Mouse (Mus musculus) thymus, postnatal 10 days (tissue): Measurements from ENCODE around the gene Ubox5.
"Not testable (repeated sequence)": the region's sequence is repeated elsewhere in the genome, so short reads cannot be mapped to it uniquely, and the experiment has no call there.

Source experiments
- DNase-seq, 2 experiments: peaks; one replicate each; pipeline ENCODE4 v3.0.0; 2021; ENCODE audit warnings: low spot score in 2 of 2

The Ubox5 gene

GRCm38 (mm10) chr2:130577021-130577420 is 52.8 kb downstream of the Ubox5 start:
- DNase-seq: no peak

GRCm38 (mm10) chr2:130576564-130576963 is 53.3 kb downstream of the Ubox5 start:
- DNase-seq: not testable (repeated sequence)

- DNase-seq: no peak
These were observed 54.0 kb downstream of the Ubox5 start, which contains the start of gene Oxt for GRCm38 (mm10) chr2:130575873-130576272. Gene Oxt, plus strand, starts transcription at chr2:130576173.

- DNase-seq: no peak
These were observed 54.9 kb downstream of the Ubox5 start for GRCm38 (mm10) chr2:130574960-130575359.

- DNase-seq: no peak
These were observed 59.9 kb downstream of the Ubox5 start for GRCm38 (mm10) chr2:130569926-130570325.

- DNase-seq: no peak
These were observed 60.9 kb downstream of the Ubox5 start for GRCm38 (mm10) chr2:130568921-130569320.

- no peak for DNase-seq
These were observed 64.9 kb downstream of the Ubox5 start for GRCm38 (mm10) chr2:130564983-130565382.

GRCm38 (mm10) chr2:130564063-130564462 is 65.8 kb downstream of the Ubox5 start:
- peak in 1 of 2 experiments; percentile 30 for DNase-seq

GRCm38 (mm10) chr2:130563212-130564055 is 66.4 kb downstream of the Ubox5 start, which contains the start of gene Mrps26:
Gene Mrps26, plus strand, starts transcription at chr2:130563742.
- peak; percentile 87 to 90 for DNase-seq

GRCm38 (mm10) chr2:130558015-130558414 is 71.8 kb downstream of the Ubox5 start:
- no peak for DNase-seq

GRCm38 (mm10) chr2:130557462-130557861 is 72.4 kb downstream of the Ubox5 start:
- no peak for DNase-seq

- DNase-seq: no peak
These were observed 73.5 kb downstream of the Ubox5 start for GRCm38 (mm10) chr2:130556292-130556691.

- DNase-seq: no peak
These were observed 75.0 kb downstream of the Ubox5 start for GRCm38 (mm10) chr2:130554841-130555240.

GRCm38 (mm10) chr2:130546957-130547356 is 82.9 kb downstream of the Ubox5 start:
- DNase-seq: no peak

- DNase-seq: peak; percentile 63 to 79
These were observed 89.6 kb downstream of the Ubox5 start for GRCm38 (mm10) chr2:130540266-130540665.
